Mouse (Mus musculus): Measurements from ENCODE around the gene Wdr66.
A peak's percentile ranks its signal among the peaks of the same experiment; 100 is the strongest.

Wdr66 gene

DNA sequence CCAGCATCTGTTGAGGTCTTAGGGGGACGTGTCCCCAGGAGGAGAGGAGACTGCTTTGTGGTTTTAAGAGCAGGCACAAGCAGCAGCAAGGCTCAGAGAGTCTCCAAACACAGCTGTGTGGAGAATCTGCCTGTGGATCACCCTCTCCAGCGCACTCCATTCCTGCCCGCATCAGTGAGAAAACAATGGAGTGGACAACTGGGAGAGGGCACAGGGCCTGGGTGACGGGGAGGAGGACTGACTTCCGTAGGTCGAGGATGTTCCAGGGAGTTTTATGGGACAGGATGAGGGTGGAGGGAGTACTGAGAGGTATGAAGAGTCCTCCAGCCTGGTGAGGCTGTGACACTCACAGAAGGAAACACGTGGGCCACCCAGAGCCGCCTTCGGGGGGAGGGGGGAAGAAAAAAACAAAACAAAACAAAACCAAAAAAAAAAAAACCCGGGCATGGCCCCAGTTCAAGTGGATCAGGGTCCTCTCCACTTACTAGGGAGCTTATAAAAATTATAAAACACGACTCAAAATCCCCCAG lies 62.0 kb downstream of the Wdr66 start:
- DNase-seq (ENCODE audit: low spot score in 2 of 2): no peak

DNA sequence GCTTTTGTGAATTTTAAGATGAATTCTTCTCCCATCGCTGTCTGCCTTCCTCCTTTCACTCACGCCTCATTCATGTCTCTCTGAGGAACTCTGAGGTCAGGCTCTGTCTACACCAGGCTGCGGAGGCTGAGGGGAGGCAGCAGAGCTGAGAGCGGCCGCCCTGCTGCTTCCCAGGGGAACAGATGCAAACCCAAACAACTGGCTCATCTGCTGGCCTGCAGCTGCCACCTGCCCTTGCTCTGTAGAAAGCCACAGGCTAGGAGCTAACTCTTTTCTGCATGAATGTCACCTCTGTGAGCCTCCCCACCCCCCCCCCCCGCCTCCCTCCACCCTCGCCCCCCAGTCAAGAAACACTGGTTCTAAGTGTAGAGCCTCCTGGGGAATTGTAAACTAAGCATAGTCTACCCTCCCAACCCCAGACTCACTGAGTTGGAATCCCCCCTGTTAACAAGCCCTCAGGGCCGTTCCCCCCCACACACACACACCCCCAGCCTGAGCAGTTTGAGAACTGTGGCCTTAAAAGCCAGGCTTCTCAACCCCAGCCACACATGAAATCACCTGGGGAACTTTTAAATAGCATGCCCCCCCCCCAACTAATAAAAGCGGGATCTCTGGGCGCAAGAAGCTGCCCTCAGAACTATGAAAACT lies 63.4 kb downstream of the Wdr66 start:
- DNase-seq (ENCODE audit: low spot score in 2 of 2): no peak

DNA sequence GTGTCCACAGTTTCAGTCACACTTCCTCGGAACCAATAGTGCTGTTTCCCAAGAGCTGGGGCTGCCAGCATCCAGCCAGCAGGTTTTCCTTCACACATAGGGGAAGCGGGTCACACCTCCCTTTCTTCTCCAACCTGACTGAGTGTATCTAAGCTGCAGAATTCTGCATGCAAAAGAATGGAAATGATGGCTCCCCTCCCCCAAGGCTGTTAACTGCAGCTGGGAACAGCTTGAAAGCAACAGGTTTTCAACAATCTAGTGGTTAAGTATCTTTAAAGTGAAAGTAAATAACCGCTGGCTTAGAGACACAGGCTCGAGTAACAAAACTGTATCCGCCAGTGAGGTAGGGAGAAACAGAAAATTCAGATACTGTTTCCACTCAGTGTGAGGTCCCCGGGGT lies 66.1 kb downstream of the Wdr66 start:
- no peak for DNase-seq (ENCODE audit: low spot score in 2 of 2)

DNA sequence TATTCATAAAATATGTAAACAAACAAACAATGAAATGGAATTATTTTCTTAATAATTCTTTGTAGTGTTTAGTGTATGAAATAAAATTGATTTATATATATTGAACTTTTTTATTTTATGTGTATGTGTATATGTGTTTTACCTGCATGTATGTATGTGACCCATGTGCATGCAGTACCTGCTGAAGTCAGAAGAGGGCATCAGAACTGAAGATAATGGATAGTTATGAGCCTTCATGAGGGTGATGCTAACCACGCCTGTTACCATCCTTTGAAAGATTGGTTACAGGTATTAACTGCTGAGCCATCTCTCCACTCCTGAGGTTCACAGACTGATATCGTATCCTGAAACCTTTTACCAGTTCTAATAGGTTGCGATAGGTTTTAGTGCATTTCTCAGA lies 68.2 kb downstream of the Wdr66 start:
- no peak for DNase-seq (ENCODE audit: low spot score in 2 of 2)

DNA sequence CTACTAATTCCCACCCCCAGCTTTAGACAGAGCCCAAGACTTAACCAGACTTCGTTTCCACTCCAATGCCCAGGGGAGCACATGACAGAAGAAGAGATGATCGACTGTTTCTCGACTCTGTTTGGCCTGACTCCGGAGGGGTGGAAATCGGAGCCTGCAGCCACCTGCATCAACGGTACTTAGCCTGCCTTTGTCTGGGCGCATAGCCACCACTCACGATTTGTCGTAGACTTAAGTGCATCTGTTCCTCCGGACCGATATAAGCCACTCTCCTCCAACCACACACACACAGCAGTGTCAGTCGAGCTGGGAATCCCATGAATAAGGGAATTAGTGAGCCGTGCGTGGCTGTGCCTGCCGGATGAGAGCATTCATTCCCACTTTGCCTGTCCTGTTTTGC lies 72.3 kb downstream of the Wdr66 start:
- no peak for DNase-seq (ENCODE audit: low spot score in 2 of 2)

DNA sequence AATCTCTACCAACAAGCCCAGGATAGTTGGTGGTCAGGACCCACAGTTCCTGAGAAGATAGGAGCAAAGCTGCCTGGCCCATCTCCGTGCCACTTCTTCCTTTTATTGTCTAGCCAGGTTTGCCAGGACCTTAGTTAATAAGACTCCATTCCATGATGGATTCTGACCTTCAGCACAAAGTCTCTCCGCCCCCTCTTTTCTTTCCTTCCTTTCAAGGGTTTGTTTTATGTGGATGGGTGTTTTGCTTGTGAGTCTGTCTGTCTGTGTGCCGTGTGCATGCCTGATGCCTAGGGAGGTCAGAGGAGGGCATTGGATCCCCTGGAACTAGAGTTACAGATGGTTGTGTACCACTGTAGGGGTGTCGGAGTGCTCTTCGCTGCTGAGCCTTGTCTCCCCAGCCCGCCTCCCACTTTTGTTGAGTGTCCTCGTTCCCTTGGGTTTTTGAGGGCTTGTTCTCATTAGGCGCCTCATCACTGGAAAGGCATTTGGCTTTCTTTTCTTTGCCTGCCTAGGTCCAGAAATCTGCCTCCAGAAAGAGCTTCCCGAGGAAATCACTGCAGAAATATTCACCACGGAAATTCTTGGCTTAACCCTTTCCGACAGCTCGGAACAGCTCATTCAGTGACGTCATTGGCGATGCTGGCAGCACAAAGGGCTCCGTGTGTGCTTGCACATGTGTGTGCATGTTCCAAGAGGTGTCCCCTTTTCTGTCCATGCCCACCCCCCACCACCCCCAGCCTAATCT lies 74.3 kb downstream of the Wdr66 start:
- peak in 1 of 2 experiments; percentile 10 for DNase-seq (ENCODE audit: low spot score in 2 of 2)

DNA sequence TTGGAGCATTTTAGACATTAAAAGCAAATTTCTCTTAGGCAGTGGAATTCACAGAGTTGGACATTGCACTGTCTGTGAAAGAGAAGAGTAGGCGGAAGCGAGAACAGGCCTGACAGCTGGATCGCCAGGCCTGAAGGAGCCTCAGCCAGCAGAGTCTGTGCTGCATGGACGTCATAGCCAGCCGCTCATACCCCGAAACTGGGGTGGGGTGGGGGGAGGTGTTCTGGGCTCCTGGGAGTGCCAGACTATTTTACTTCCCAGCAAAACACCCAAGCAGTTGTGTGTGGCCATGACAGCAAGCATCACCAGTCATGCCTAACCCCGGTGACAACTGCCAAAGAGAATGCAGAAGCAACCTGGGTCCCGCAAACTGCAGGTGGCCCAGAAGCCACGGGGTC lies 74.8 kb downstream of the Wdr66 start:
- peak in 1 of 2 experiments; percentile 24 for DNase-seq (ENCODE audit: low spot score in 2 of 2)

DNA sequence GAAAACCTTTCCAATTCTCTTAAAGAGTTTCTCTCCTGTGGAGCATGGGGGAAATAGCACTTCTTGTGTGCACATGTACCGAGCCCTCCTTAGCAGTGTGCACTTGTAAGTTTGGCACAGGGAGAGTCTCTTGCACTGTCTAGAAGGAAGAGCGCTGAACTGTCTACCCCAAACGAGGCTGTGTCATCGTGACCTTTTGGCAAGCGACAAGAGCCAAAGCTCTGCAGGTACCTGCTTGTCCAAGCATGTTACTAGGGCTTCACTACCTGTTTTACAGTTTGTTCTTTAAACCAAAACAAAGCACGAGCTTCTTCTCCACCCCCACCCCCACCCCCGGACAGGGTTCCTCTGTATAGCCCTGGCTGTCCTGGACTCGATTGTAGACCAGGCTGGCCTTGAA lies 75.8 kb downstream of the Wdr66 start:
- DNase-seq (ENCODE audit: low spot score in 2 of 2): no peak

DNA sequence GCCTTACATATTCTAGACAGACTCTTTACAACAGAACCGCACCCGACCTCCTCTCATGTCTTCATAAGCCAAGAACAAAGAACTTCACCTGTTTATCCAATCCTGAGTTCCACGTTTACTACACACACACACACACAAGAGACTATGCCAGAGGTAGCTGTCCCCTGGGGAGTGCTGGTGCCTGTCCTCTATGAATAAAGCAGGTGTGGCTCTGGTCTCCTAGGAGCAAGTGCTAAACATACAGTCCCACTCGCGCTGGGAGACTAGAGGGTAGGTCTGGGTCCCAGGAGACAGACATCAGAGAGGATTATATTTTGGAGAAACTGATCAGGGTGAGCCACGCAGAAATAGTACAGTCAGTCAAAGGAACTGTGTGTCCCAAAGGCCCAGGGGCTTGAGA lies 81.7 kb downstream of the Wdr66 start:
- DNase-seq (ENCODE audit: low spot score in 2 of 2): no peak

DNA sequence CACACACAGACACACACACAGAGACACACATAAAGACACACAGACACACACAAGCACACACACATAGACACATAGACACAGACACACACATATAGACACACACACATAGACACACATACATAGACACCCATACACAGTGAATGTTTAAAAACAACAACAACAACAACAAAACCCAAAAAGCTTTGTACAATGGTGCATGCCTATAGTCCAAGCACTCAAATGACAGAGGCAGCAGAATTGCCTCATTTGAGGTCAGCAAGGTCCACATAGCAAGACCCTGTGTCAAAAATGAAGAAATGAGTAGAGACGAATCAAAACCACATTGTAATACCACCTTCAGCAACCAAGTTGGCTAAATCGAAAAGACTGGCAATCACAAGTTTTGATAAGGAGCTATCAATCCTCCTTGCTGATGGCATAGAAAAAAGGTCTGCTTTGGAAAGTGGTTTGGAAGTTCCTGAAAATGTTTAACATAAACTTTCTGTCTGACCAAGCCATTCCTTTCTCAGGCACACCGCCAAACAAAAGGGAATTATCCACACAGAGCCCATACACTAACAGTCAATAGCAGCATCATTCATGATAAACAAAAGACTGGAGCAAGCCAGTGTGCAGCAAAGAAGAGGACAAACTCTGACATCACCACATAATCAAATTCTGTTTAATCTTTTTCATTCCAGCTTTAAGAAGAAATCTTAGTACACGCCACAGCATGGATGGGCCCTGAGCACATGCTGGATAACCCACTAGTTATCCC lies 84.5 kb downstream of the Wdr66 start:
- DNase-seq (ENCODE audit: low spot score in 2 of 2): no peak

DNA sequence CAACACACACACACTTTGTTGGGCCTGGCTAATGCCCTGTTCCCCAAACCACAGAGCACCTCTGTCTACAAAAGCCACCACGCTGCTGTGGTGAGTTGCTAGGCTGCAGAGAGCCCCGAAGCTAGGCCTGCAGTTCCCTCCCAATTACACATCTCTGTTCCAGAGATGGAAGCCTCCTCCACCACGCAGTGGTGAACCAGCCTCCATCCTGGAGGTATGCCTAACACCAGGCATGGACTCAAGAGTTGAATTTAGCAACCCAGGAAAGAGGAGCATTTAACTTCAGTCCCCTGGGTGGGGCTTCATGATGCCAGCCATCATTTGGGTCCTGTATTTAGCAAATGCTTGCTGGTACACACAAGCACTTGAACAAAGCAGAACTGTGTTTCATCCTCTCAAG lies 86.6 kb downstream of the Wdr66 start:
- peak in 1 of 2 experiments; percentile 24 for DNase-seq (ENCODE audit: low spot score in 2 of 2)

DNA sequence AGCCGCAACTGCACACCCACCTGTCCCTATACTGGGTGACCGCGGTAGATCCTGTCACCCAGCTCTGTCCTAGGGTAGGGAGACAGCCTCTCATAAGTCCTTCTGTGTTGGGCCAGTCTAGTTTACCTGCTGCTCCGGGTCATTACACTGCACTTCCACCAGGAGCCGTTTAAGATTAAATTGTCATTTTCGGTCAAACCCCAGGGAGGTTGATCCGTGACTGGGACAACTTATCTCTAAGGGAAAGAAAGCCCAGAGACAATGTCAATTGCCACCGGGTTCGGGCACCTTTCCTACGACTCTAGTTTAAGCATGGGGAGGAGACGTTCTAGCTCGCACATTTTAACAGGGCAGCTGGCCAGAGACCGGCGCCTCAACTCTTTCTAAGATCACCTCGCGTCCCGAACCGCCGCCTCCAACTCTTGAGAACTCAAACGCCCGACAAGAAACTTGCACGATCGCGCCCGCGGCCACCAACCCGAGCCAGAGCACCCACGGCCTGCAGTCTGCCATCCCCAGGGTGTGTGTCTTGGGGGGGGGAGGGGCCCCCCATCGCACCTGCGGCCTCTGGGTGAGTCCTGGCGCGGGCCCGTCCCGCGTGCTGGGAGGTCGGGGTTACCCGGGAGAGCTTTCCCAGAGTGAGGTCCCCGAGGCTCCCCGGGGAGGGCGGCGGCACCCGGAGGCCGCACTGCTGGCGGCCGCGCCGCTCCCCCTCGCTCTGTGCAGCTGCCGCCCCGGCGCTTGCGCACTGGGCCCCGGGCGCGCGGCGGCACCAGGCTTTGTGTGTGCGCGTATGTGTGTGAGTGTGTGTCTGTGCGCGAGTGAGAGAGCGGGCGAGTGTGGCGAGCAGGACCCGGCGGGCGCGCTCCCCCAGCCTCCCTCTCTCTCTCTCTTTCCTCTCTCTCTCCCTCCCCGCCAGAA lies 92.1 kb downstream of the Wdr66 start, which contains the start of gene Bcl7a:
Bcl7a (plus strand) TSS at position 128 of the 921 bp plus-strand sequence.
- DNase-seq (ENCODE audit: low spot score in 2 of 2): peak; percentile 92 to 93

DNA sequence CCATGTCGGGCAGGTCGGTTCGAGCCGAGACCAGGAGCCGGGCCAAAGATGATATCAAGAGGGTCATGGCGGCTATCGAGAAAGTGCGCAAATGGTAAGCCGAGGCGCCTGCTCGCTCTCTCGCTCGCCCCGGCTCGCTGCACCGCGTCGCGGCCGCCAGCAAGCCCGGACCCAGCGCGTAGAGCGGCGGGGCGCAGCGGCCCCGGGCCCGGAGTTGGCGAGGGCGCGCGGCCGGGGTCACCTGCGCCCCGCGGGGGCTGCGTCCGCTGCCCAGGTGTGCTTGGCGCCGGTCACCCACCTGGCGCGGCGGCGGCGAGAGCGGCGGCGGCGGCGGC lies 92.7 kb downstream of the Wdr66 start:
- no peak for DNase-seq (ENCODE audit: low spot score in 2 of 2)

DNA sequence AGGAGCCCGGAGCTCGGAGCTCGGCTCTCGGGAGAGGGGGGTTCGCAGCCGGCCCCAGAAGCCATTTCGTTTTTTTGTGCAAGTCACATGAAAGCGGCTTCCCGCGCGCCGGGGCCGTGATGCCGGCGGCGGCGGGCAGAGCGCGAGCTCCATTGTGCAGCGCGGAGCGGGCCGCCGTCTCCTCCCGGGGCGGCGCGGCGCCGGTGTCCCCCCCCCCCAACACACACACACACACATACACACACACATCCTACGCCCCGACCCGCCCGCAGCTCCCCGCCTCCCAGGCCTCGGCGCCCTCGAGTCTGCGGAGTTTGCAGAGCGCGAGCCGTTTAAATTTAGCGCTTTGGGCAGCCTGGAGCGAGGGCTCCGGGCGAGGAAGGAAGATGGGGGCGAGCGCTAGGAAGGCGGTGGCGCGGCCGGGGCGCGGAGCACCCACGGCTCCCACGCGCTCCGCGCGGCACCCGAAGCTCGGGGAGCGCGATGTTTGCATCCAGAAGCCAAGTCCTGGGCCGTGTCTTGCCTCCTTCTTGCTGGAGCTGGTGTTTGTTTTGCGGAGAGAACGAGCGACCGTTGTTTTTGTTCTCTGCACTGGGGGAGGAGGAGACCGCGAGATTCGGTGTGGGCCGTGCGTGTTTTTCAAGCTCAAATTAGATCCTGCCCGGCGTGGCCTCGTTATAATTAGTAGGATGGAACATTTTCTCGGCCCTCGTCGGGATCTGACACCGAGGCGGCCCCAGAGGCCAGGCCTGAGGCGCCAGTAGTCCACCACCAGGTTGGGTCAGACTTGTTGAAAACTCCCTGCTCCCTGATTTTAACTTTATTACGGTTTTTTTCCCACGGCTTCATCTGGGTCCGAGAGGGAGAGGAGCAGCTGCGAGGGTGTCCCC lies 93.3 kb downstream of the Wdr66 start:
- DNase-seq (ENCODE audit: low spot score in 2 of 2): peak in 1 of 2 experiments; percentile 39

DNA sequence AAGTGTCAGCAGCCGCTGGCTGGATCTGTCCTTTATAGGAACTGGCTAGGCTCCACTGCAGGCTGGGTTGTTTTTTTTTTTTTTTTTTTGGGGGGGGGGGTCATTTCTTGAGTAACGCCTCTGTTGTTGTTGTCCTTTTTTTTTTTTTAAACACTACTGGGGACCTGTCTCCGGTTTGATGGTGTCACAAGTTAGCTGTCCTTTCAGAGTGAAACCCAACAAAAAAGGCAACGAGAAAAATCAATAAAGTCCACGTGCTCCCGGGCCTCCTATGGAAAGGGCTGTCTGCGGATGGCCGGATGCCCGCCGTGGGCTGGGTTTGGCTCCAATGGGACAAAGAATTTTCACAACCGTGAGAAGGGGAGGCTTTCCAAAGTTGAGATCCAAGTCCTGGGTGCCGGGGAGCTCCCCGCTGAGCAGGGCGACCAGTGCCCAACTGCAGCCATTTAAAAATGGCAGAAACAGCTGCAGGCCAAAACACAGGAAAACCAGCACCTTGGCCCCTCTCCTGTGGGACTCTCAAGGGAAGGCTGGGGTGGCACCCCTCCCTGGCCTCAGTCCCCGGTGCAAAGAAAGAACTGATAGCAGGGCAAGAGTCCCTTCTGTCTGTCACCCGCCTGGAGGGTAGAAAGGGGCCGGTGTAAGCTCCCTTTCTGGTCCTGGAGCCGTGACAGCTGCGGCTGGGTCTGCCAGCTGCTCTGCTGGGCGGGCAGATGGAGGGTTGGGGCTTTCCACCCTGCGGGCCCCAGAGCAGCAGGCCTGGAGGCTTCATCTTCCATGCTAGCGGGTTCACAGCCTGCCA lies 94.2 kb downstream of the Wdr66 start:
- peak in 1 of 2 experiments; percentile 35 for DNase-seq (ENCODE audit: low spot score in 2 of 2)

DNA sequence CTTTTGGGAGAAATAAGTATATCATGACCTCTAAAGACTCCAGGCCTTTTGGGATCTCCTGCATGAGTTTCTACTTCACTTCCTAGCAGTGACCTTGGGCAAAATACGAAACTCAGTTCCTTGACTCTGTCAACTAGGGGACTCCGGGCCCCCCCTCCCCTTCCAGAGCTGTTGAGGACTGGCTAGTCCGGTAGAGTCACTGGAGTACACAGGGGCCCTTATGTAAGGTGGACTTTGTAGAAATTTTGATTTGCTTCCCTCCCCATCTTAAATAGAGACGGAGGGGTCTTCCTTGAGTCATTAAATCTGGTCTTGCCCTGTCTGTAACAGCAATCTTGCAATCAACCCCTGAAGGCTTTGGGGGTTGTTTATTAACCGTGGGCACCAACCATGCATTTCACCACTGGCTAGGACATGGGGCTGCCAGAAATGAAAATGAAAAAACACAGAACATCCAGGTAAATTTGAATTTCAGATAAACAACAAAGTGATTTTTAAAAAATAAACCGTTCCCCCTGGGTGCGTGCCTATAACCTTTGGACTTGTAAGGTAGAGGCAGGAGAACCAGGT lies 94.9 kb downstream of the Wdr66 start:
- DNase-seq (ENCODE audit: low spot score in 2 of 2): no peak

DNA sequence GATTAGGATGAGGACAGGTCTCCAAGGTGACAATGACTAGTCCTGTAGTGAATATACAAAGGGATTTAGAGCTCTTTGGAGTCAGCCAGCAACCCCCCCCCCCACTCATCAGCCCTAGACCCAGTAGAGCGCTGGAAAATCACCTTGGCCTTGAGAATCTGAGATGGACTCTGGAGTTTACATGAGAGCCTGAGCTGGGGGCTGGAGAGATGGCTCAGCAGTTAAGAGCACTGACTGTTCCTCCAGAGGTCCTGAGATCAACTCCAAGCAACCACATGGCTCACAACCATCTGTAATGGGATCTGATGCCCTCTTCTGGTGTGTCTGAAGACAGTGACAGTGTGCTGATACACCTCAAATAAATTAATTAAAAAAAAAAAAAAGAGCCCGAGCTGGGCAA lies 96.1 kb downstream of the Wdr66 start:
- no peak for DNase-seq (ENCODE audit: low spot score in 2 of 2)

DNA sequence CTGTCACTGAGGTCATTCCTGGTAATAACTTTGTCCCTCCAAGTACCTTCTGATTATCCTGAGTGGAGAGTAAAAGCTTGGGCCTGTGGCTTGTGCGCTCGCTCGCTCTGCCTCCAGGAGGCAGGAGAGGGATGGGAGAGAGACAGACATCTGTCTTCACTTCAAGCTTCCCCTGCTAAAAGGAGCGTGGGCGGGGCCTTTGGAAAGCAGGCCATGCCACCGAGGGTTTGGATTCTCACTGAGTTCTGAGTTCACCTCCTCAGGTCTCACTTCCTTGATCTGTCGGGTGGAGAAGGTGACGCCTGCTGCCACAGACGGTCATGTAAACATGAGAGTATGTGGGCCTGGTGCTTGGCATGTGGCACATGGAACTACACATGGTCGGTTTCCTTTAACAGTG lies 98.5 kb downstream of the Wdr66 start:
- no peak for DNase-seq (ENCODE audit: low spot score in 2 of 2)

DNA sequence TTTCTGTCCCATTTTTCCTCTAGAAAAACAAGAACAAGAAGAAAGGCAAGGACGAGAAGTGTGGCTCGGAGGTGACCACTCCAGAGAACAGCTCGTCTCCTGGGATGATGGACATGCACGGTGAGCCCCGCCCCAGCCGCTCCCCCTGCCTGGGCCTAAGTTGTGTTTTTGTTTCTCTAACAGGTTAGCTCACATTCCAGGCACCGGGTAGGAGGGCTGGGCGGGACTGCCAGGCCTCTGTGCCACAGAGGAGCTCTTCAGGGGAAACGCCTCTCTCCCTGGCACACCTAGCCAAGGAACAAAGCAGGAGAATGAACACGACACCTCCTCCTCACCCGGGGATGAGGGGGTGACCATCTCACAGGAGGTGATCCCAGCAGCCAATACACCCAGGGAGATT lies 104.0 kb downstream of the Wdr66 start:
- no peak for DNase-seq (ENCODE audit: low spot score in 2 of 2)

Data from frontal cortex, postnatal 25 days (tissue).